Mouse (Mus musculus): Measurements from ENCODE around the gene Cggbp1.
"Not testable (repeated sequence)": the region's sequence is repeated elsewhere in the genome, so short reads cannot be mapped to it uniquely, and the experiment has no call there.

The Cggbp1 gene

GRCm38 (mm10) chr16:64851563-64852362 is at the start of gene Cggbp1, which contains the start of gene Zfp654:
Gene Cggbp1, plus strand, starts transcription at chr16:64851996.
Gene Zfp654, minus strand, starts transcription at chr16:64851652.
- DNase-seq, result peak; percentile 100

- no peak for DNase-seq
Measured at GRCm38 (mm10) chr16:64803041-64803440, 48.8 kb upstream of the Cggbp1 start.

- no peak for DNase-seq
Measured at GRCm38 (mm10) chr16:64817094-64817765, 34.6 kb upstream of the Cggbp1 start.

DNA sequence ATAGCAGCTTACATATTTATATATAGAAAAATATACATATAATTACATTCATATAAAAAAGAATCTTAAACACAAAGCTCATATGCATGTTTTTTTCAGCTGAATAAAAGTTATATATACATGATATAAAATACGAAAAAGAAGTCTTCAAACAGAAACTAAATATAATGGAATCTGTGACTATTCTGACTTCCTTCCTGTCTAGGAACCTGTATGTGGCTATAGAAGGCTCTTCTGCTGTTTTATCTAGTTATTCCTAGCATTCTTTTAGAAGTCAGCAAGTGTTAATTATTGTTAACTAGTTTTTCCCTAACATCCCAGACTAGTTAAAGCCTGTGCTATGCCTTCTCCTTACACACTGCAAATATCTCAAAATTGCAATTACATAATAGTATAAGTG is 27.9 kb upstream of the Cggbp1 start:
- no peak for DNase-seq

GRCm38 (mm10) chr16:64824474-64824873 is 27.3 kb upstream of the Cggbp1 start:
- no peak for DNase-seq

DNA sequence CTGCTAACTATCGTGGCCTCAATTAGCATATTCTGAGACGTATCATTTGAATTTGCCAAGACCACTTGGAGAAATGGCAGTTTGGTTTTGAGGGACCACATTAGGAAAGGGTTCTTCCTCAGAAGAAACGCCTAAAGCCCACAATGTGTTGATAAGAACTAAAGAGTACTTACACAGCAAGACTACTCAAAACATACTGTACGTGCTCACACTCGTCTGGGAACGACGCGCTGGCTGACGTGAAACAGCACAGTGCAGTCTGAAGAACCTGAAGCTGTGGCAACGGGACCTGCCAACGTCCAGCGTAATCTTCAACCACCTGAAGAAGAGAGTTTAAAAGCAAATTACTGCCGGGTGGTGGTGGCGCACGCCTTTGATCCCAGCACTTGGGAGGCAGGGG is 21.5 kb upstream of the Cggbp1 start:
- DNase-seq, result no peak

- DNase-seq, result no peak
Measured at GRCm38 (mm10) chr16:64835996-64836545, 15.7 kb upstream of the Cggbp1 start.

- DNase-seq, result no peak
Measured at GRCm38 (mm10) chr16:64836709-64837108, 15.1 kb upstream of the Cggbp1 start.

DNA sequence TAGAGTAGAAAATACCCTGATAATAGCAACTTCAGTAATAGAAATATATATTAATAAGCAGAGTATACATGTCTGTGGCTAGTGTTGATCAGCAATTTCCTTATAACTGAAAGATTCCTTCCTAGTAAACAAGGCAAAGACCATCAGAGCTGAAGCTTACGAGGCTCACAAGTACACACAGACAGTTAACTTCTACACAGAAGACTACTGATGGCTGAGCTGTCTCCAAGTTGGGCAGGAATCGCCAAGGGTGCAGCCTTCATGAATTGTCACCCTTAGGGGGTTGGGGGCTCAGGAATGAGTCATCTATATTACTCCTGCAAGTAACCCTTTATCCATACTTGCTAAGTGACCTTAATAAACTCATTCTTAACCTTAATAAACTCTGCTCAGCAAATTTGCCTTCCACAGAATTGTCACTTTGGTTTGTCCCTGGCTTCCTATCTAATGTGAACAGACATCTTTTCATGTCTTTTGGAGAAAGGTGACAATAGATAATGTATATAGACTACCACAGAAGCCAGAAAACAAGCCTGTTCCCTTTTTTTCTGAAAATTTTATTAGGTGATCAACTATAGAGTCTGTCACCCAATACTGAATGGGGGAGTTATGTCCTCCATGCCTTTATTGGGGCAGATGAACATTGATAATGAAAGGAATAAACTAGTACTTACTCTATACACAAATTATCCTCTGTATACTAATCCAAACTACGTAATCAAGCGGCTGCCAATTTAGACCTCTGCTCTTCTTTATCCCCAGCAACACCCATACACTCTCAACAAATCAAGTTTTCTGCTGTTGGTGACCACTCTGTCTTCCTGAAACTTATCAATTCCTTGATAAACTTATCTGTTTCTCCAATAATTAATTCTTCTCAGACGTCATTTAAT is 10.1 kb upstream of the Cggbp1 start:
- DNase-seq, result no peak

GRCm38 (mm10) chr16:64842374-64842729 is 9.4 kb upstream of the Cggbp1 start:
- DNase-seq, result no peak

DNA sequence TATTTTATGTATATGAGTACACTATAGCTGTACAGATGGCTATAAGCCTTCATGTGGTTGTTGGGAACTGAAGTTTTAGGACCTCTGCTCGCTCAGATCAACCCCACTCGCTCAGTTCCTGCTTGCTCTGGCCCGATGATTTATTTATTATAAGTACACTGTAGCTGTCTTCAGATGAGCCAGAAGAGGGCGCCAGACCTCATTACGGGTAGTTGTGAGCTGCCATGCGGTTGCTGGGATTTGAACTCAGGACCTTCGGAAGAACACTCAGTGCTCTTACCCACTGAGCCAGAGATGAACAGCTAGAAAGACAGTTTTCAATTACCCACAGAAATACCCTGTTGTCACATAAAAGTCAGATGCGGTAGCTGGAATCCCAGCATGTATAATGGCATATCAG is 5.8 kb upstream of the Cggbp1 start:
- DNase-seq, result peak in 1 of 2 experiments; percentile 5

- peak; percentile 40 to 53 for DNase-seq
Measured at GRCm38 (mm10) chr16:64850287-64851084, 1.3 kb upstream of the Cggbp1 start.

DNA sequence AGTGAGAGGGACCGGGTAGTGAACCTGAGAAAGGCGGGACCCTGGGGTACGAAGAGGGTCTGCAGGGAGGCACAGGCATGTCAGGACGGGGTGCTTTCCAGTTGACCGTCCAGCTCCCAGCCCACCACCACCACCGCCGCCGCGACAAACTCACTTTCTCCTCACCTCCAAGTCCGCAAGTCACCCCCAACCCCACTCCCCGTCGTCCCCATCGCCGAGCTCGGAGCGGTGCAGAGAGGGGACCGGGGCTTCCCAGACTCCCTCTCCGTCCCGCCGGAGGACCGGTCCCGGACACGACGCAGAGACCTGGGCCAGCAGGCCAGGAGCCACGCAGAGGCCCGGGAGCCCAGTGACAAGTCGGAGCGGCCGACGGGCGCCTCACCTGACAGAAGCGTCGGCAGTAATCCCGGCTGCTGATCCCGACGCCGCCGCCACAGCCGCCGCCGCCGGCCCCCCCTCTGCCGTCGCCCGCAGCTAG is 672 bp upstream of the Cggbp1 start:
- DNase-seq, result no peak

DNA sequence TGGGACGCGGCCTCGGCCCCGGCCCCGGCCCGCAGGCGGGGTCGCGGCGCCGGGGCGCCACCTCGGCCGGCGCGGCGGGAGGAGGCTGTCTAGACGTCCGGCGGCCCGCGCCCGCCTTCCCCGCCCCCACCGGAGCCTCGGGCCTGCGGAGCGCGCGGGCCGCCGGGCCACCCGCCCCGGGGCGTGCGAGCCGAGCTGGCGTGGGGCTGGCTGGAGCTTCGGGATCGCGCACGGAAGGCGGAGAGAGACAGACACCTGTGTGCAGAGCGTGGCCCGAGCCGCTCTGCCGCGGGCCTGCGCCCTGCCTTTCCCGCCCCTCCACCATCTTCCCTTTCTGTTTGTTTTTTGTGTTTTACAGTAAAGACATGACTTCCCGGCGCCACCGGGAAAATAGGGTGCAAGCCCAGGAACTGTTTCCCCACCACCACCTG is 660 bp downstream of the Cggbp1 start:
- DNase-seq, result peak; percentile 35 to 36

DNA sequence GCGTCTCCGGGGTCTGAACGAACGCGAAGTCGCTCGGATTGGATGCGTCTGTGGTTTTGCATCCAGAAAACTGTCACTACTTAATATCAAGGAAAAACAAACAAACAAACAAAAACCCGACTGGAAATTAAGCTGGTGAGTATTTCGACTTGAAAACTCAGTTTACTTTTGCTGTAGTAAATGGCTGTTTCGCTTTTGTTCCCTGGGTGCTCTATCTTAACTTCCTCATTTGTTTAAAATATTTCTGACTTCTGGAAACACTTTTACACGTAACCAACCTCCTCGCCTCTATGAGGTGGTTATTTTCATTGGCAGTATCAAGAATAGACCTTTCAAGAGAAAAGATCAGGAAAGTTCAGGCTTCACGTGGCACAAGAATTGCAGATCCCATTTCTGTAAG is 1.1 kb downstream of the Cggbp1 start:
- DNase-seq, result no peak

- no peak for DNase-seq
Measured at GRCm38 (mm10) chr16:64856946-64857345, 5.2 kb downstream of the Cggbp1 start.

GRCm38 (mm10) chr16:64865841-64866240 is 14.0 kb downstream of the Cggbp1 start:
- not testable (repeated sequence) for DNase-seq

DNA sequence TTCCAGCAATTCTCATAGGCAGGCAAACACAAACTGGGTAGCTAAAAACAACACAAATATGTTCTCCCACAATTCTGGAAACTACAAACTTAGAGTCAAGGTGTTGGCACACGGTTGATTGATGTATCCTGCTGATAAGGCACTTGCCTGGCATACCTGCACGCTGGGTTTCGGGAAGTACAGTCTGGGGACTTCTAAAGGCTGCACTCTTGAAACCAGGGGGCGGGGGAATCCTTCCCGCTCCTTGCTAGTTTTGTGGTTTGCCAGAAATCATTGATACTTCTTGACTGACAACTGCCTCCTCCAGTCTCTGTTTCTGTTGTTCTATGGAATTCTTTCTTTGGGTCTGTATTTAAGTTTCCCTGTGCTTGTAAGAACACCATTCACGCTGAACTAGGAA is 16.8 kb downstream of the Cggbp1 start:
- DNase-seq, result no peak

- DNase-seq, result no peak
Measured at GRCm38 (mm10) chr16:64869621-64870020, 17.8 kb downstream of the Cggbp1 start.

DNA sequence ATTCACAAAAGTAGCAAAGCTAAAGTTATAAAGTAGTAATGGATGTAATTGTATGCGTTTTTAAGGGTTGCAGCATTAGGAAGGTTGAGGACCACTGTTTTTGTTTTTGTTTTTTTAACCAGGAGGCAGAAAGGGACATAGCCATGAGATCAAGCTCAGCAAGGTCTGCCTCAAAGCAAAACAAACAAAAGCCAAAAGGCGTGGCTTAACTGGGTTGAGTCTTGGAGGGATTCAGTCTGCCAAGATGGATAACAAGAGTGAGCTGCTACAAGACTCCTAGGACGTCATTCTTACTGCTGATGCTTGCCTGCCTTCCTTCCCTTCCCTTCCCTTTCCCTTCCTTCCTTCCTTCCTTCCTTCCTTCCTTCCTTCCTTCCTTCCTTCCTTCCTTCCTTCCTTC is 20.5 kb downstream of the Cggbp1 start:
- DNase-seq, result no peak

DNA sequence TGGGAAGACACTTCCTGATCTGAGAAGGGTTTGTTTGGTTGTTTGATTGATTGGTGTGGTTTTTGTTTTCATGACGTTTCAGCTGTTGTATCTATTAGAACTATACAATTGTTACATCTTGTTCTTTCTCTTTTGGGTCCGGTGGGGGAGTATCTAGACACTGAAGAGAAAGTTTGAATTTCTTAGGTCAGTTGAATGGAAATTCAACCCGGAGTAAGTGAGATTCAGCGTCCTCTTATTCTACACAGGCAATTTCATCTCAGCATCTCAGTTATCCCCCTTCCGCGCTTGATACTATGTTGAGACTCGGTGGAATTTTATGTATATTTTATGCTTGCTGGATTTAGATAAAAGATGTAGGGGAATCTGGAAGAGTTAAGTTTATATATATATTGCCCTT is 21.0 kb downstream of the Cggbp1 start:
- no peak for DNase-seq

Measured in thymus, adult 18-20 months (tissue).